ENCODE assay signal across 18 mouse cellular contexts in the genomic region with DNA sequence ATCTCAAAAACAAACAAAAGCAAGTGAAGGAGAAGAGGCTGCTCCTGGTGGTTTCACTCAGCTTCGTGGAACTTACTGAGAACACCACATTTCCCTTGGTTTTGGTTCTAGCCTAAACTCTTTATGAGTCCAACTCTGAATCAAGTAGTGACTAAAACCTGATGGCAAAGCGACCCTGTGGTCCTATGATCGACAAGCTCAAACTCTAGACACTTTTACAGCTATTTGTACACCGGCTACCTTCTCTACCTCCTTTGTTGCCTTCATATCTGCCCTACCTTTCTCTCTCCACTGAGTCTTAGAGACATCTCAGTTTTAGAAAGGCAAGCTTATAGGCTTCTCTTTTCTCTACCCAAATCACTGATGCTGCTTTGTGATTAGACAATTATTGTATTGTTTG.
"Had no signal": no experiment of that assay in that cellular context is flagged by ENCODE, and none has a peak within 500 bp of the region (broad histone marks: within the 10 kb centered on the region; RNA-seq: fewer than 3 reads in every experiment).

No protein-coding gene starts in this region.

- H3K4me3 ChIP-seq: liver, embryonic 13.5 days; liver, embryonic 15.5 days; lung, embryonic 15.5 days; midbrain, embryonic 12.5 days; neural tube, embryonic 13.5 days; neural tube, embryonic 15.5 days; stomach, embryonic 15.5 days had no signal

- H3K4me2 ChIP-seq: liver, embryonic 13.5 days; liver, embryonic 15.5 days; lung, embryonic 15.5 days; midbrain, embryonic 12.5 days; neural tube, embryonic 13.5 days; neural tube, embryonic 15.5 days; stomach, embryonic 15.5 days had no signal

- H3K9ac ChIP-seq: liver, embryonic 13.5 days; liver, embryonic 15.5 days; liver, postnatal 0 days; lung, embryonic 15.5 days; midbrain, embryonic 12.5 days; neural tube, embryonic 13.5 days; neural tube, embryonic 15.5 days; stomach, embryonic 15.5 days had no signal

- H3K36me3 ChIP-seq: liver, embryonic 13.5 days; liver, embryonic 15.5 days; lung, embryonic 15.5 days; midbrain, embryonic 12.5 days; neural tube, embryonic 13.5 days; neural tube, embryonic 15.5 days; stomach, embryonic 15.5 days had no signal

- H3K9me3 ChIP-seq: liver, embryonic 13.5 days; liver, embryonic 15.5 days; lung, embryonic 15.5 days; megakaryocyte, embryonic 14.5 days; midbrain, embryonic 12.5 days; neural tube, embryonic 13.5 days; neural tube, embryonic 15.5 days; stomach, embryonic 15.5 days had no signal

- DNase-seq: liver, embryonic 13.5 days; liver, postnatal 0 days; lung, adult 2 months; midbrain, embryonic 14.5 days; right cerebral cortex, postnatal 14 days; thymus, adult 2 months; thymus, postnatal 25 days; thymus, postnatal 4 days had no signal

- H3K27ac ChIP-seq: liver, embryonic 13.5 days; liver, embryonic 15.5 days; macrophage; midbrain, embryonic 12.5 days; neural tube, embryonic 13.5 days; neural tube, embryonic 15.5 days; stomach, embryonic 15.5 days; stomach, postnatal 0 days had no signal

- H3K4me1 ChIP-seq: liver, embryonic 13.5 days; liver, embryonic 15.5 days; lung, embryonic 15.5 days; midbrain, embryonic 12.5 days; neural tube, embryonic 13.5 days; neural tube, embryonic 15.5 days; stomach, embryonic 15.5 days had no signal

- H3K27me3 ChIP-seq: liver, embryonic 13.5 days; liver, embryonic 15.5 days; lung, embryonic 15.5 days; megakaryocyte, embryonic 14.5 days; midbrain, embryonic 12.5 days; neural tube, embryonic 13.5 days; neural tube, embryonic 15.5 days; stomach, embryonic 15.5 days had no signal

- ATAC-seq: liver, postnatal 0 days; midbrain, embryonic 16.5 days had no signal
